Mouse (Mus musculus) lung, adult 18-20 months (tissue): Measurements from ENCODE around the gene Proser2.

Experiments
- DNase-seq, 2 experiments: peaks; one replicate each; pipeline ENCODE4 v3.0.0; 2022; ENCODE audit warnings: mixed read lengths in 2 of 2

Proser2 gene

GRCm38 (mm10) chr2:6071598-6072440 is 58.2 kb downstream of the Proser2 start:
- DNase-seq: peak; percentile 86 to 91

GRCm38 (mm10) chr2:6070925-6071324 is 59.1 kb downstream of the Proser2 start:
- DNase-seq: no peak

DNA sequence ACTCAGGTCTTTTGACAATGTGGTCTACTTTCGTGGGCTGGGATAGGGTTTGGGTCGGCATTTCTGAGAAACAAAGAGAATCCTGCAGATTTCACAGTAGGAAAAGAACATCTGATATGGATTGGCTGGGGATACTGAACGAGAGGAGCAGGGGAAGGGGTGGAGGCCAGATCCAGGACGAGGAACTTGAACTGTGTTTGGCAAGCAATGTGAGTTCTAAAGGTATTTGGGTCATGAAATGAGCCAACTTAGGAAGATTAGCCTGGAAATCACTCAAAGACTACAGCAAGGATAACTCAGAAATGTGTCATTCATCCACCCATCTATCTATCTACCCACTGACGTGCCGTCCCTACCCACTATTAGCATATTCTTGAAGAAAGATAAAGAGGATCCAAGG is 62.7 kb downstream of the Proser2 start:
- no peak for DNase-seq

DNA sequence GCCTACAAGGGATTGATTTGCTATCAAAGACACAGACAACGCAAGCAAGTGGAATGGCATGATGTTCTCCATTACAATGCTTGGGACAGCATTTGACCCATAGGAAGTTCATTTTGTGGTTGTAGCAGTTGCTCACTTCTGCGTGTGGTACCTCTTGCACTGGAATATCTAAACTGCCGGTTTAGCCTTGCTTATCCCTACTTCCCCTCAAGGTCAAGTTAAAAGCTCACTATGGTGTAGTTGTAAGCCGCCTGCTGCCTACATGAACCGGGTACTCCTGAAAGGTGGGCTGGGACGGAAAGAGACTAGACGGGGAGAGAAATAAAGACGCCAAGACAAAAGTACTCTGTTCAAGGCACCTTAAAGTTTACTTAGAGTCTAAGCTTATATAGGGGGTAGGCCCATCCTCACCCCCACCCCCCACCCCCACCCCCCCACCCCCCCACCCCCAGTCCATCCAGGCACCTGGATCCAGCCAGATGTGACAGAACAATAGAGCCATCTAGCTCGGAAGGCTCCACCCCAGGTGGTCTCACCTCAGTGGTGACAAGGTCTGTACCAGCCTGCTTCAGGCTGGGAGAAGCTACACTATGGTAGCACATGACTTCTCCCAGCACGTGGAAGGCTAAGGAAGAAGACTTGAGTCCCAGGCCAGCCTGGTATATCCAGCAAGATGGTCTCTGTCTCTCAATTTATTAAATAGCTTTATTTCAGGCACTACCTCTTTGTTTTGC is 69.8 kb downstream of the Proser2 start:
- DNase-seq: no peak

- no peak for DNase-seq
These were observed 70.7 kb downstream of the Proser2 start for GRCm38 (mm10) chr2:6059291-6059690.

- no peak for DNase-seq
These were observed 73.5 kb downstream of the Proser2 start for GRCm38 (mm10) chr2:6056518-6056917.

- no peak for DNase-seq
These were observed 74.5 kb downstream of the Proser2 start for GRCm38 (mm10) chr2:6055466-6055865.

DNA sequence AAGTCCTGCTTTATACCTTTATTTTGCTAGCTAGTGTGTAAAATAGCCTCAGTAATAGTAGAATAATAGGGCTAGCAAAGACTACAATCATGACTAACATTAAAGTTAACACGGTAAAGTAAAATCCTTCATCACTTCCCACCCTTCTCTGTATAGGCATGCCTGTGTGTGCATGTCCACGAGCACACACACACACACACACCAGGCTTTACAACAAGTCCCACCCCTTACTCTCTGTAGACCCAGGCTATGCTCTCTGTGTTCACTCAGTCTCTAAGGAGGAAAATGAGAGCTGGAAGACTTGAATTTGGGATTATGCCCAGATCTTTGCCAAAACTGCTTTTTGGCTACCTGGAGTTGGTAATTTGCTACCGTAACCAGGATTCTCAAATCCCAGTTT is 81.0 kb downstream of the Proser2 start:
- DNase-seq: no peak

DNA sequence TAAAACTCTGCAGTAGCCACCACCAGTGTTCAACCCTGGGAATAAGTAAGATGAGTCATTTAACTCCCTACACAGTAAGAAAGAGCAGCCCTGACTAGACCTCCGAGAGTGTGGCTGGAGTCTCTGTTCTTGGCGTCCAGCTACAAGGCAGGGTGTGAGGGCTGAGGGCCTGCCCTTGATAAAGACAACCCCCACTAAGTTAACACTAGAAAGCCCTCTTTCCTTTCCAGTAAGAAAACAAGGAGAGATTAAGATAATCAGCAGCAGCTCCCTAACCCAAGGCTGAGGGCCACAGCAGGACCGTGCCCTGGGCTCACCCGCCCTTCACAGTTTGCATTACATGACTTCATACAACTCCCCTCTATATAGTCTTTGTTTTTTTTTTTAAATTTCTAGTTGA is 81.4 kb downstream of the Proser2 start:
- DNase-seq: no peak
